Mouse (Mus musculus) lung, adult 18-20 months (tissue): Measurements from ENCODE around the gene Cmtm5.
"Not testable (repeated sequence)": the region's sequence is repeated elsewhere in the genome, so short reads cannot be mapped to it uniquely, and the experiment has no call there.

Experiments
- DNase-seq, 2 experiments: peaks; one replicate each; pipeline ENCODE4 v3.0.0; 2022; ENCODE audit warnings: mixed read lengths in 2 of 2

Gene Cmtm5

GRCm38 (mm10) chr14:54936831-54937160 is 735 bp downstream of the Cmtm5 start:
- no peak for DNase-seq

DNA sequence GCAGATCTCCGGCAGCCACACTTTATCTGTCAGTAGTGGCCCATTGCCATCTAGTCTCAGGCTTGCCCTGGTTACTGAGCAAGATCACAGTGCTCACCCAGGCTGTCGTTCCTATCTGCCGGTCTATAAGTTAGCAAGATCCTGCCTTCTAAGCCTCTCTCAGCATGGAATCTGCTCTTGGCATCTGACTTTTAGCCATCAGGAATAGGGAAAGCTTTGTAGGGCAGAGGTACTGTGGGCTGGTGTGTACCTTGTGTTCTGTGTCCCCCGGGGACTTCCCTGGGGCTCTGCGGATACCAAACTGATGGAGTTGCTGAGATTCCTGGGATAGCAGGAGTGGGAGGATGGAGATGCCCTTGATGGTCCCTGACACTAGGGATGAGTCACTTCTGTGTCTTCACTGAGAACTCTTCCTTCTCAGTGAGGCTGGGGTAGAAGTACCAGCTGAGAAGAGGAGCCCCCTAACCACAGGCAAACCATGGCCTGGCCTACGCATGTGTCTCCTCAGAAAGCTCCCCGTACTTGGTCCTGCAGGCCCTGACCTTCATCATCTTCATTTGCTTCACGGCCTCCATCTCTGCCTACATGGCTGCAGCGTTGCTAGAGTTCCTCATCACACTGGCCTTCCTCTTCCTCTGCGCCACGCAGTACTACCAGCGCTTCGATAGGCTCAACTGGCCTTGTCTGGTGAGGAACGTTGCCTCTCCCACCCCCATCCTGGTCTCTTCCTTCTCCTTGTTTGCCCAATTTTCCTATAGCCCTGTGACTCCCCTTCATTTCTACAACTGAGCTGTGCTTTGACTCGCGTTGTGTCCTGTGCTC is 1.5 kb downstream of the Cmtm5 start:
- no peak for DNase-seq

- no peak for DNase-seq
These were observed 2.6 kb downstream of the Cmtm5 start for GRCm38 (mm10) chr14:54938431-54939219.

- DNase-seq: peak; percentile 77 to 85
These were observed 3.5 kb downstream of the Cmtm5 start for GRCm38 (mm10) chr14:54939434-54940175.

DNA sequence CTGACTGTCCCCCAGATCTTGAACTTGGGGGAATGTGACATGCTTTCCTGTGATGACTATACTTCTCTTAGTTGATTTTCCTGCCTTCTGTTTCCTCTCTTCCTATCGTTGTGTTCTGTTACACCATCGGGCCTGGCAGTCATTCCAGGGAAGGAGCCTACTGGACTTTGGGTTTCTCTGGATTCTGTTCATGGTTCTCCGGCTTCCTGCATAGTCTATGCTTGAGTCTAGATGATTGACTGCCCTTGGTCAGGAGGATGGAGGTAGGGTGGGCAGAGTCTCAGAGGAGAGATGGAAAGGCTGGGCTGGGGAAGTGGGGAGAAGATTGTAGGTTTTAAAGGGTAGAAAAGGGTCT is 4.1 kb downstream of the Cmtm5 start:
- no peak for DNase-seq

GRCm38 (mm10) chr14:54941024-54941978 is 5.2 kb downstream of the Cmtm5 start:
- no peak for DNase-seq

GRCm38 (mm10) chr14:54942479-54942878 is 6.4 kb downstream of the Cmtm5 start:
- DNase-seq: no peak

- no peak for DNase-seq
These were observed 7.9 kb downstream of the Cmtm5 start for GRCm38 (mm10) chr14:54943971-54944370.

GRCm38 (mm10) chr14:54944939-54945338 is 8.9 kb downstream of the Cmtm5 start:
- DNase-seq: no peak

- DNase-seq: no peak
These were observed 10.1 kb downstream of the Cmtm5 start for GRCm38 (mm10) chr14:54945975-54946704.

DNA sequence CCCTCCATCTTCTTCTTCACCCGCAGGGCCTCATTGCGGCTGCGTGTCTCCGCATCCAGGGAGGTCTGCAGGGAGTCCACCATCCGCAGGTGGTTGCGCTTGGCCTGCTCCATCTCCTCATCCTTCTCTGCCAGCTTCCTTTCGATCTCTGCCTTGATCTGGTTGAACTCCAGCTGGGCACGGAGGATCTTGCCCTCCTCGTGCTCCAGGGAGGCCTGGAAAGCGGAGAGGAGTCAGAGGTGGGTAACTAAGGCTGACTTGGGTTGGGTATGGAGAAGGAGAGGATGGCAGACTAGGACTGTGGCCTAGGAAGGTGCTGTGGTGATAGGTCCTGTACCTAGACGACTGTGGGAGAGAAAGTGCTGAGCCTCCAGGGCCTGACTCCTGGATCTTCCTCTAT is 10.9 kb downstream of the Cmtm5 start:
- DNase-seq: not testable (repeated sequence)

GRCm38 (mm10) chr14:54948781-54949180 is 12.7 kb downstream of the Cmtm5 start:
- DNase-seq: no peak

DNA sequence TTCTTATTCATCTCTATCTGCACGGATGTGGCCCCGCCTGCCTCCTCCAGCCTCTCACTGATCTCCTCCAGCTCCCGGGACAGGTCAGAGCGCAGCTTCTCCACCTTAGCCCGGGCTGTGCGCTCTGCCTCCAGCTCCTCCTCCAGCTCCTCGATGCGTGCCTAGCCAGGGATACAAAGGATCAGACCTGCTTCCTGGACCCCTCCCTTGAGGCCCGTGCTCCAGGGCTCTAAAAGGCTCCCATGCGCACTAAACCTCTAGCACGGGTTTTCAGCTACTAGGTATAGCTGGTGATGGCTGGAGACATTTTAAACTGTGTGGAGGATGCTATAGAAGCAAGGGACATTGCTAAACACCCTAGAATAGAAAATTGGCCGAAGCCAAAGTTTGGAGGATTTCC is 14.4 kb downstream of the Cmtm5 start:
- no peak for DNase-seq

- no peak for DNase-seq
These were observed 15.5 kb downstream of the Cmtm5 start for GRCm38 (mm10) chr14:54951587-54951986.

GRCm38 (mm10) chr14:54953664-54954206 is 17.7 kb downstream of the Cmtm5 start:
- no peak for DNase-seq

- no peak for DNase-seq
These were observed 18.4 kb downstream of the Cmtm5 start for GRCm38 (mm10) chr14:54954474-54954873.

DNA sequence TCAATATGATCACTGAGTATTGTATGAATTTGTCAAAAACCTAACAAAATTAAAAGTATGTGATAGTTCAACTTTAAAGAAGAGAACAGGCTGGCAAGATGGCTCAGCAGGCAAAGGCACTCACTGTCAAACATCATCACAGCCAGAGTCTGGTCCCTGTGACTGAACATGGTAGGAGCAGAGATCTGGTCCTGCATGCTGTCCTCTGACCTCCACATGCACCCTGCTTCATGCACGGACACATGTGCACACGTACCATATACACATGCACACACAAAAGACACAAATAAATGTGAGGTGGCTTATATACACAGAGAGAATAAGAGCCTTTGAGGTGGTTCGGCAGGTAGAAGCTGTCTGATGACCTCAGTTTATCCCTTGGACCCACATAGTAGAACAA is 19.4 kb downstream of the Cmtm5 start:
- no peak for DNase-seq

GRCm38 (mm10) chr14:54956533-54956932 is 20.5 kb downstream of the Cmtm5 start:
- no peak for DNase-seq

- DNase-seq: no peak
These were observed 22.4 kb downstream of the Cmtm5 start for GRCm38 (mm10) chr14:54958503-54958902.

DNA sequence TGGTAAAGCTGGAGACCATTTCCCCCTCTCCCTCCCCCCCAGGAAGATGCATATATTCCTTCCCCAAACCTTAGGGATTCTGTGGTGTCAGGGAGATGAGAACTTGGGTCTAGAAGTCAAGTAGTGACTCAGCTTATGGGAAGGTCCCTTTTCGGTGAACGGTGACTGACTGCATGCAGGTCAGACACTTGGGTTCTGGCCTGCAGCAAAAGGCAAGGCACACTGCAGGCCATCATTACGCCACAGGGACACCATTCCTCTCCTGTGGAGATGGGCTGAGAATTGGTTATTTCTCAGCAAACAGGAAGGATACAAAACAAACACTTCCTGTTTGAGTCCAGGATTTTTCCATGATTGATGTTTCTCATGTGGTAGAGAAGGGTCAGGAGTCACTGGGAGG is 23.1 kb downstream of the Cmtm5 start:
- DNase-seq: no peak

GRCm38 (mm10) chr14:54959853-54960613 is 24.0 kb downstream of the Cmtm5 start:
- not testable (repeated sequence) for DNase-seq
